Mouse (Mus musculus): Measurements from ENCODE around the gene Rab11fip5. TPM values are rescaled to one million over a fixed set of nuclear protein-coding genes. Genes with fewer than 3 reads are reported as not detected.

The Rab11fip5 gene
- polyA plus RNA-seq (2012; fragmentation: generic; extraction: Trizol): 24.8 TPM

DNA sequence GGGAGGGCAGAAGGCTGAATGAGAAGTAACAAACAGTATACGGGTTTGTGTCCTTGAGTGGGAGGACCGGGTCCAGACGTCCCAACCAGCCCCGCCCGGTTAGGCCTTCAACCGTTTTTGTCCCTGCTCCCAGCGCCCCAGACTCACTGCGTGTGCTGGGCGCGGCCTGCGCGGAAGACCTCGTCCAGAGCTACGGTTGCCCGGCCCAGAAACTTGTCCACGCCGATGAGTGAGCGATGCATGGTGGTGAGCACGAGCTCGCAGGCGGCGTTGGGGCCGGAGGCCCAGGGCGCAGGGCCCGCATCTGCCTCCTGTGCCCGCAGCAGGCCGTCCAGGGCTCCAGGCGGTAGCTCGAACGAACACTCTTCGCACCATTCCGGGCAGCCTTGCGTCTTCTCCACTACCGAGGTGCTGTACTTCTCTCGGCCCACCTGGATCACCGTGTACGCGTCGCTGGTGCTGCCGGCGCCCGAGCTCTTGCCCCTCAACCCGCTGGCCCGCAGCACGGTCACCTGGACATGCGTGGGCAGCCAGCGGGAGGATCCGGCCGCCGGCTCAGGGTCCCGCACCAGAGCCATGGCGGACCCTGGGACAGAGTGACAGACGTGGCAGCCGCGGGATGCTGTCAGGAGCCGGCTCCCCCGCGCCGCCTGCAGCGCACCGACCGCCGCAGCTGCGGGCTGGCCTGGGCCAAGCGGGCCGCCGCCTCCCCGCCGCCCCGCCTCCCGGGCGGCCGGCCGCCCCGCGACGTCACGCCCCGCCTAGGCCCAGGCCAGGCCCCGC, at the start of gene Rab11fip5:
TSS of gene Rab11fip5 (minus strand) at position 684 of the 783 bp plus-strand sequence.
- Histone ChIP-seq H3K36me3 (ENCODE audit: control insufficient read depth, insufficient read depth) (no peaks in the 10 kb centered on the region), H3ac (ENCODE audit: control insufficient read depth, insufficient read length) (peak within 1 kb of the TSS; percentile 73), H3K4me2 (ENCODE audit: low read depth) (peak within 1 kb of the TSS; percentile 96), H3K27me3 (ENCODE audit: control insufficient read depth, insufficient read depth, insufficient read length) (no peaks in the 10 kb centered on the region), H3K79me2 (ENCODE audit: control insufficient read depth, insufficient read depth) (peaks cover 17% of the 10 kb centered on the region), H3K4me3 (peak within 1 kb of the TSS; percentile 54)
- TF ChIP-seq SRF (IDR thresholded peaks at IDR 0.05; ENCODE audit: control insufficient read depth, insufficient read length, low read depth): no peak
- no peak for TF ChIP-seq E2F4 (IDR thresholded peaks at IDR 0.05; ENCODE audit: insufficient read depth)
- TF ChIP-seq POLR2AphosphoS2 (IDR thresholded peaks at IDR 0.05; ENCODE audit: insufficient read length, low read depth): peak; percentile 69
- no peak for TF ChIP-seq MAX (IDR thresholded peaks at IDR 0.05; ENCODE audit: low read depth)
- no peak for TF ChIP-seq TCF12 (IDR thresholded peaks at IDR 0.05; ENCODE audit: insufficient read depth, poor library complexity, severe bottlenecking)
- peak; percentile 8 for TF ChIP-seq TCF3 (IDR thresholded peaks at IDR 0.05; ENCODE audit: insufficient read length, low read depth)
- peak in 2 of 3 experiments; percentile 13 to 44 for TF ChIP-seq MYOG (IDR thresholded peaks at IDR 0.05; ENCODE audit: control insufficient read depth in 1 of 3, insufficient read depth in 1 of 3, insufficient read length in 2 of 3, low read depth in 2 of 3)
- no peak for TF ChIP-seq REST (IDR thresholded peaks at IDR 0.05; ENCODE audit: insufficient read depth, insufficient read length)
- TF ChIP-seq USF1 (IDR thresholded peaks at IDR 0.05; ENCODE audit: low read depth): no peak
- TF ChIP-seq CEBPB (IDR thresholded peaks at IDR 0.05; ENCODE audit: insufficient read depth, poor library complexity, severe bottlenecking): no peak
- TF ChIP-seq MYOD1 (IDR thresholded peaks at IDR 0.05; ENCODE audit: control insufficient read depth in 1 of 3, insufficient read length in 2 of 3, low read depth in 2 of 3): peak in 1 of 3 experiments; percentile 74
- TF ChIP-seq POLR2A (IDR thresholded peaks at IDR 0.05; ENCODE audit: insufficient read length, low read depth): peak; percentile 77

GRCm38 (mm10) chr6:85423836-85424379, 49.5 kb upstream of the Rab11fip5 start, which contains the start of gene Noto:
Gene Noto, plus strand, starts transcription at chr6:85423886.
- peaks cover 45% of the 10 kb centered on the region for H3K27me3 ChIP-seq (ENCODE audit: control insufficient read depth, insufficient read depth, insufficient read length)
- no peak for TF ChIP-seq MYOD1 (IDR thresholded peaks at IDR 0.05; ENCODE audit: control insufficient read depth in 1 of 3, insufficient read length in 2 of 3, low read depth in 2 of 3)
- TF ChIP-seq CEBPB (IDR thresholded peaks at IDR 0.05; ENCODE audit: insufficient read depth, poor library complexity, severe bottlenecking): no peak
- no peak for TF ChIP-seq USF1 (IDR thresholded peaks at IDR 0.05; ENCODE audit: low read depth)
- no peak for TF ChIP-seq E2F4 (IDR thresholded peaks at IDR 0.05; ENCODE audit: insufficient read depth)
- TF ChIP-seq TCF3 (IDR thresholded peaks at IDR 0.05; ENCODE audit: insufficient read length, low read depth): no peak
- H3K4me2 ChIP-seq (ENCODE audit: low read depth): no peak within 1 kb of the TSS
- no peaks in the 10 kb centered on the region for H3K79me2 ChIP-seq (ENCODE audit: control insufficient read depth, insufficient read depth)
- no peaks in the 10 kb centered on the region for H3K36me3 ChIP-seq (ENCODE audit: control insufficient read depth, insufficient read depth)
- no peak within 1 kb of the TSS for H3K4me3 ChIP-seq
- no peak within 1 kb of the TSS for H3ac ChIP-seq (ENCODE audit: control insufficient read depth, insufficient read length)

DNA sequence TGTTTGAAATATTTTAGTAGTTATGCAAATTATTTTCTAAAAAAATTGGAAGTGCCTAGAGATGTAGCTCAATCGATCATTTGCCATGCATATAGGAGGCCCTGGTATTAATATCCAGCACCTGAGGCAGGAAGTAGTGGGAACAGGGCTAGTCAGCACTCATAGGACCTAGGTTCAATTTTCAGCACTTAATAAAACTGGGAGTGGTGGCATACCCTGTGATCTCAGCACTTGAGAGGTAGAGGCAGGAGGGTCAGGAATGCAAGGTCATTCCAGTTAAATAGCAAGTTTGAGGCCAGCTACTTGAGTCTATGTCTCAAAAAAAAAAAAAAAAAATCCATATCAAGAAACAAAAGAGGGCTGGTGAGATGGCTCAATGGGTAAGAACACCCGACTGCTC, 44.7 kb upstream of the Rab11fip5 start:
- no peaks in the 10 kb centered on the region for H3K79me2 ChIP-seq (ENCODE audit: control insufficient read depth, insufficient read depth)
- H3K36me3 ChIP-seq (ENCODE audit: control insufficient read depth, insufficient read depth): no peaks in the 10 kb centered on the region
- H3K4me2 ChIP-seq (ENCODE audit: low read depth): no peak overlapping the region
- peaks cover 67% of the 10 kb centered on the region for H3K27me3 ChIP-seq (ENCODE audit: control insufficient read depth, insufficient read depth, insufficient read length)
- H3K4me3 ChIP-seq: no peak overlapping the region
- H3ac ChIP-seq (ENCODE audit: control insufficient read depth, insufficient read length): no peak overlapping the region
- no peak for TF ChIP-seq MAX (IDR thresholded peaks at IDR 0.05; ENCODE audit: low read depth)
- no peak for TF ChIP-seq POLR2A (IDR thresholded peaks at IDR 0.05; ENCODE audit: insufficient read length, low read depth)
- TF ChIP-seq MYOG (IDR thresholded peaks at IDR 0.05; ENCODE audit: control insufficient read depth in 1 of 3, insufficient read depth in 1 of 3, insufficient read length in 2 of 3, low read depth in 2 of 3): no peak
- no peak for TF ChIP-seq CEBPB (IDR thresholded peaks at IDR 0.05; ENCODE audit: insufficient read depth, poor library complexity, severe bottlenecking)
- TF ChIP-seq E2F4 (IDR thresholded peaks at IDR 0.05; ENCODE audit: insufficient read depth): no peak
- TF ChIP-seq SRF (IDR thresholded peaks at IDR 0.05; ENCODE audit: control insufficient read depth, insufficient read length, low read depth): no peak
- no peak for TF ChIP-seq MYOD1 (IDR thresholded peaks at IDR 0.05; ENCODE audit: control insufficient read depth in 1 of 3, insufficient read length in 2 of 3, low read depth in 2 of 3)
- no peak for TF ChIP-seq REST (IDR thresholded peaks at IDR 0.05; ENCODE audit: insufficient read depth, insufficient read length)
- TF ChIP-seq TCF12 (IDR thresholded peaks at IDR 0.05; ENCODE audit: insufficient read depth, poor library complexity, severe bottlenecking): no peak
- no peak for TF ChIP-seq TCF3 (IDR thresholded peaks at IDR 0.05; ENCODE audit: insufficient read length, low read depth)
- TF ChIP-seq USF1 (IDR thresholded peaks at IDR 0.05; ENCODE audit: low read depth): no peak
- no peak for TF ChIP-seq POLR2AphosphoS2 (IDR thresholded peaks at IDR 0.05; ENCODE audit: insufficient read length, low read depth)

- H3K27me3 ChIP-seq (ENCODE audit: control insufficient read depth, insufficient read depth, insufficient read length): peaks cover 50% of the 10 kb centered on the region
- H3K36me3 ChIP-seq (ENCODE audit: control insufficient read depth, insufficient read depth): no peaks in the 10 kb centered on the region
- TF ChIP-seq MAX (IDR thresholded peaks at IDR 0.05; ENCODE audit: low read depth) (no peak), USF1 (IDR thresholded peaks at IDR 0.05; ENCODE audit: low read depth) (no peak), E2F4 (IDR thresholded peaks at IDR 0.05; ENCODE audit: insufficient read depth) (no peak), POLR2AphosphoS2 (IDR thresholded peaks at IDR 0.05; ENCODE audit: insufficient read length, low read depth) (no peak), MYOG (IDR thresholded peaks at IDR 0.05; ENCODE audit: control insufficient read depth in 1 of 3, insufficient read depth in 1 of 3, insufficient read length in 2 of 3, low read depth in 2 of 3) (no peak), TCF12 (IDR thresholded peaks at IDR 0.05; ENCODE audit: insufficient read depth, poor library complexity, severe bottlenecking) (no peak), REST (IDR thresholded peaks at IDR 0.05; ENCODE audit: insufficient read depth, insufficient read length) (no peak), CEBPB (IDR thresholded peaks at IDR 0.05; ENCODE audit: insufficient read depth, poor library complexity, severe bottlenecking) (no peak), MYOD1 (IDR thresholded peaks at IDR 0.05; ENCODE audit: control insufficient read depth in 1 of 3, insufficient read length in 2 of 3, low read depth in 2 of 3) (no peak), TCF3 (IDR thresholded peaks at IDR 0.05; ENCODE audit: insufficient read length, low read depth) (no peak), SRF (IDR thresholded peaks at IDR 0.05; ENCODE audit: control insufficient read depth, insufficient read length, low read depth) (no peak), POLR2A (IDR thresholded peaks at IDR 0.05; ENCODE audit: insufficient read length, low read depth) (no peak)
- no peak overlapping the region for H3K4me2 ChIP-seq (ENCODE audit: low read depth)
- H3ac ChIP-seq (ENCODE audit: control insufficient read depth, insufficient read length): no peak overlapping the region
- no peak overlapping the region for H3K4me3 ChIP-seq
- H3K79me2 ChIP-seq (ENCODE audit: control insufficient read depth, insufficient read depth): no peaks in the 10 kb centered on the region
These were observed 41.4 kb upstream of the Rab11fip5 start for GRCm38 (mm10) chr6:85415829-85416228.

Data from myocyte (in vitro differentiated cells).